Mouse (Mus musculus) lung, postnatal 4 days (tissue): Measurements from ENCODE around the gene Abca13.
"Not testable (repeated sequence)": the region's sequence is repeated elsewhere in the genome, so short reads cannot be mapped to it uniquely, and the experiment has no call there.

Experiments
- DNase-seq, 2 experiments: peaks; one replicate each; pipeline ENCODE4 v3.0.0; 2021

The Abca13 gene

DNA sequence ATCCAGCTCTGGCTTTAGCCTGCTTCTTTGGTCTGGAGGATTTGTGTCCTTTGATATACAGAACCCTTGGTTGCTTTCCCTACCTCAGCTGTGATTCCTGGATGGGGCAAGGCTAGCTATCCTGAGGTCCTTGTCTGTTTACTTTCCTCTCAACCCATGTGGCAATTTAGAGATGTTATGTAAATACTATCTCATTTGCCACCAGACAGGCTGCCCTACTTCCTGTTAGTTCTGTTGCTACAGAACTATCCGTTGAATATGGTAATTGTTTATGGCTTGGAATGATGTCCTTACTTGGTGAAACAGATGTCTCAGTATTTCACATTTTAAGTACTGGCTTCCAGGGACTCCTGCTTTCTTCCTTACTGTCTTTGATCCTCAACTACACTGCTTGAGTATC is 107.9 kb downstream of the Abca13 start:
- DNase-seq: no peak

DNA sequence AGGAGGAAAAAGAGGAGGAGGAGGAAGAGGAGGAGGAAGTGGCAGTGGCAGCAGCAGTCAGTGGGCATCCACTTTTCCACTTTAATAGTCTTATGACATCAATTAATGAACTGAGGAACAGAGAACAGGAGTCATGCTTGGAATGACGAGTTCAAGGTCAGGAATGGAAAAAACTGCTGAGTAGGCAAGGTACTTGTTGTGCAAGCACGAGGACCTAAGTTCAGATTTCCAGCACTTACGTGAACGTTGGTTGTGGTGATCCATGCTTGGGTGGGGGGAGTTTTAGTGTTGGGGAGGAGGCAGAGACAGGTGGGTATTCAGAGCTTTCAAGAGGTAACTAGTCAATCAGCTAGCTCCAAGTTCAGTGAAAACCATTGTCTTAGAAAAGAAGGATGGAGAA is 113.7 kb downstream of the Abca13 start:
- no peak for DNase-seq

- DNase-seq: no peak
These were observed 124.8 kb downstream of the Abca13 start for GRCm38 (mm10) chr11:9316545-9316944.

GRCm38 (mm10) chr11:9317076-9317929 is 125.6 kb downstream of the Abca13 start:
- DNase-seq: peak; percentile 42 to 66

- DNase-seq: no peak
These were observed 146.4 kb downstream of the Abca13 start for GRCm38 (mm10) chr11:9338151-9338550.

GRCm38 (mm10) chr11:9347724-9348123 is 156.0 kb downstream of the Abca13 start:
- no peak for DNase-seq

DNA sequence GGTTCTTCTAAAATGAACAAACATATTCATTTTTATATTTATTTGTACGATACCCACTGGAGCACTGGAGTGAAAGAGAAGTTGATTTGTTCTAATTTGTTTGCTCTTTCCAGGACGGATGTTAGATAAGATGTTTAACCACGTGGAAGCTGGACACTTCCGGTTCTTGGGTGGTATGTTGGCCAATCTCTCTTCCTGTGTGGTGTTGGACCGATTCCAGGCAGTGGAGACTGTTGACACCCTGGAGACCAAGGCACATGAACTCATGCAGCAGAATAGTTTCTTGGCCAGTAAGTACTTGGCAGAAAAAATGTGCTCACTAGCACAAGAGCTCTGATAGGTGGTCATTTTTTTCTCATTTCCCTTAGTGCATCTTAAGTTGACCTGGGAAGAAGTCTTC is 181.4 kb downstream of the Abca13 start:
- peak; percentile 11 to 24 for DNase-seq

GRCm38 (mm10) chr11:9374426-9374825 is 182.7 kb downstream of the Abca13 start:
- not testable (repeated sequence) for DNase-seq

- no peak for DNase-seq
These were observed 196.8 kb downstream of the Abca13 start for GRCm38 (mm10) chr11:9388520-9388919.

DNA sequence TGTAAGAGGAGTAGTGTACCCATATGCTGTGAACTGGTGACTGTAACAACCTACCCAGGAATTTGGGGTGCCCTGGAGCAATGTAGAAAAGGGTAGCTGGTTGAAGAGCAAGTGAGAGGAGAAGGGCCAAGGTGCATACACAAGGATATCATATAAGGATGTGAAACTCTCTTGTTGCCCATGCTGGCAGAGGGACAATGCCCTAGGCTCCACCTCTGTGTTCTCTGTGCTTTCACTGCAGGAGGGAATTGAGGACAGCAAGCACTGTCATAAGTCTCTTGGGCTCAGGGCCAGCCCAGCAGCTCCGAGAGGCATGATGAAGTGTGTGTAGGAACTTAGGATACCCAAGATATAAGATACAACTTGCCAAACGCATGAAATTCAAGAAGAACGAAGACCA is 225.2 kb downstream of the Abca13 start:
- no peak for DNase-seq

GRCm38 (mm10) chr11:9420205-9420604 is 228.5 kb downstream of the Abca13 start:
- no peak for DNase-seq

- DNase-seq: peak in 1 of 2 experiments; percentile 23
These were observed 235.7 kb downstream of the Abca13 start for GRCm38 (mm10) chr11:9427411-9427810.

DNA sequence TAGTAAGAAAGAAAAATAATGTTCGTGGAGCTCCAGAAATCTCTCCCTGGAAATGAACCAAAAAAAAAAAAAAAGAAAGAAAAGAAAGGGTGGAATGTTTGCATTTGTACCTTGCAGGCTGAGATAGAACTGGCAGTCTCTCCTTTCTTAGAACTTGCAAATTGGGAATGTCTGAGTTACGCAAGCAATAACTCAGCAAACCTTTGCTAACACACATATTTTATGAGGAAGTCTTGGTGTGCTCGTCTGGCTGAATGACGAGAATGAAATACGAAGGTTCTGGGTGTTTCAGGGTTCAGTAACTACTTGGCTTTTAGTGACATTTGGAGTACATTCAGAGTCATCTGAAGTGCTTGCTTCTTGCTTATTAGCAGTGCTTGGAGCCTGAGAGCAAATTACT is 241.1 kb downstream of the Abca13 start:
- DNase-seq: no peak

- DNase-seq: no peak
These were observed 244.9 kb downstream of the Abca13 start for GRCm38 (mm10) chr11:9436617-9437016.

DNA sequence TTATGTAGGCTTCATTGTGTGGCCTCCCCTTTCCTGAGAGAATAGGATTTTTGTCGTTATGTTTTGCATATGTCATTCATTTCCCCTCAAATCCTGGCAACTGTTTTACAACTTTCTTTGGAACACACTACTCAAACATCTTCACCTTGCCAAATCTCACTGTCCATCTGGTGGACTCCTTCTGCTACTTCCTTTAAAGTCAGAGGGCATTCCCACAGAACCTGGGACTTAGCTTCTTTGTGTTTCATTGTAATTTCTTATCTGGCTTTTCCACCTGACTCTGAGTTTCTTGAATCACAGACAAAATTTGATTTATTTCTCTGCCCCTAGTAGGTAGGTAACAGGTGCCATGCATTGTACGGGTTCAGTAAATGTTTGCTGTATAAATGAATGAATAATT is 248.0 kb downstream of the Abca13 start:
- DNase-seq: no peak

- DNase-seq: no peak
These were observed 249.4 kb downstream of the Abca13 start for GRCm38 (mm10) chr11:9441192-9441591.

- no peak for DNase-seq
These were observed 280.7 kb downstream of the Abca13 start for GRCm38 (mm10) chr11:9472400-9472799.

- DNase-seq: peak in 1 of 2 experiments; percentile 48
These were observed 289.8 kb downstream of the Abca13 start for GRCm38 (mm10) chr11:9481511-9481910.

GRCm38 (mm10) chr11:9500326-9501142 is 308.8 kb downstream of the Abca13 start:
- no peak for DNase-seq

DNA sequence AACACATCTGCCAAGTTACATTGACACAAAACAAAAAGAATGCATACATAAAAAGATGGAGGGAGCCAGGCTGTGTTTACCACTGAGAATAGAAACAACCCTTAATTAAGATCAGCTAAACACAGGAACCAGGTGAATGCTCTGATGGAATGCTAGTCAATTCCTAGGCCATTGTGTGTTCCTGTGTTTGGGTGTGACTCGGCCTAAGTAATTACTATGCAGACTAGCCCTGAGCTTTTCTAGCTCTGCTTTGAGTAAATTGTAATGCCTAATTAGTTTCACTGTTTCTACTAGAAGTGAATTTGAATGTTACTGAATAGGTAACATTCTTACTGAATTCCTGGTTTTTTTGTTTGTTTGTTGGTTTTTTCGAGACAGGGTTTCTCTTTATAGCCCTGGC is 323.2 kb downstream of the Abca13 start:
- not testable (repeated sequence) for DNase-seq

- no peak for DNase-seq
These were observed 336.8 kb downstream of the Abca13 start for GRCm38 (mm10) chr11:9528556-9528955.

DNA sequence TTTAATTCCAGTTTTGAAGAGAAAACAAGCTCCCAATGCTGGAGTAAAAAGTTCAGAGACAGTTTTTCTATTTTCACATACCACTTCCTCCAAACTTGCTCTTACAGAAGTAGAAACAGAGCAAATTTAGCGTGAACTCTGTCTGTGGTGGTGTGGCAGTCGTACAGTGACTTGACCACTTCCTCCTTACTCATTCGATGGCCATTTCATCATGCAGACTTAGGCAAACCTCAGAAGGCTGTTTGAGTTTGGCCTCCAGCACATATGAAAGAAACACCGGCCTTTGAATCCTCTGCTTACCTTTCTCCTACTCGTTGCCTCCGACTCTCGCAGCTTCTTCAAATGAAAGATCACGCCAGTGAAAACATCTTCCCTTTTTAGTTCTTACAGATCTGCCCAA is 340.0 kb downstream of the Abca13 start:
- peak in 1 of 2 experiments; percentile 8 for DNase-seq

GRCm38 (mm10) chr11:9533189-9533588 is 341.4 kb downstream of the Abca13 start:
- DNase-seq: no peak

GRCm38 (mm10) chr11:9533658-9534202 is 342.0 kb downstream of the Abca13 start:
- no peak for DNase-seq
